In the genomic region with DNA sequence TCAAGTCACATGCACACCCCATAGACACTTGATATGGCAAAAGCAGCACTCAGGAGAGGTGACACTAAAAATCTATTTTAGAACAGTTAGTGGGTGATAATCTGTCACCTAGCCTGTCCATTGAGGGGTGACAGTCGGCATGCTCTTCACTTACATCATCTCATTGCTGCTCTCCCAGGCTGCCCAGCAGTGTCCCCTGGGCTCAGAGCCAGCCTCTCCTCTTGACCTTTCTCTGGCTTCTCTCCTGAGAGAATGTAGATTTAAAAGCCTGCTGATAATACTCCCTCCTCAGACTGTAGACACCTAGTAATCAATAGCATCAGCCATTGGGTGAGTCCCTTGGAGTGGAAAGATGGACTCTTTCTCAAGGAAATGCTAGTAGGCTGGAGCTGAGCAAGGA, we compare ENCODE assay signal across 30 mouse cellular contexts.
DNase-seq lines count a peak whose midpoint lies in the region; ATAC-seq and TF ChIP-seq lines count a peak whose summit lies in the region.
"Had no signal": no experiment of that assay in that cellular context is flagged by ENCODE, and none has a peak within 500 bp of the region (broad histone marks: within the 10 kb centered on the region; RNA-seq: fewer than 3 reads in every experiment).

No protein-coding gene starts in this region.

- no peak for TF ChIP-seq CTCF in kidney, adult 2 months (conservative IDR thresholded peaks at IDR 0.05; ENCODE audit: insufficient read depth, insufficient read length, low read depth, low read length)

- no peaks in the 10 kb centered on the region for H3K36me3 ChIP-seq in kidney, adult 2 months (ENCODE audit: control insufficient read depth, insufficient read depth, low read length)
- no peaks in the 10 kb centered on the region for H3K36me3 ChIP-seq in liver, embryonic 16.5 days (ENCODE audit: control insufficient read depth, insufficient read depth)
- H3K36me3 ChIP-seq: midbrain, embryonic 13.5 days; neural tube, embryonic 13.5 days had no signal

- H3K4me1 ChIP-seq in kidney, adult 2 months (ENCODE audit: control insufficient read depth, insufficient read depth, low read length) = peaks cover 10% of the 10 kb centered on the region
- no peaks in the 10 kb centered on the region; the same call in 1 of the 2 replicates for H3K4me1 ChIP-seq in liver, embryonic 16.5 days (ENCODE audit: control insufficient read depth, low read depth, low read length)

- WGBS in kidney, adult 2 months = 55% methylated on average over 1 of the region's 1 CpGs
- 41% methylated on average over 1 of the region's 1 CpGs for WGBS in liver, embryonic 16.5 days (ENCODE audit: insufficient replicate concordance)

- H3K4me3 ChIP-seq in kidney, adult 2 months (ENCODE audit: insufficient read depth, low read depth, low read length) = no peak overlapping the region
- no peak overlapping the region for H3K4me3 ChIP-seq in liver, embryonic 16.5 days (ENCODE audit: low read depth, low read length)
- H3K4me3 ChIP-seq: forebrain, embryonic 13.5 days; megakaryocyte, embryonic 14.5 days; midbrain, embryonic 13.5 days; neural tube, embryonic 13.5 days had no signal

- peak; percentile 47; the same call in 1 of the 2 replicates for ATAC-seq in liver, embryonic 16.5 days (ENCODE audit: low read depth)
- ATAC-seq: forebrain, embryonic 13.5 days; inflammation-experienced regulatory T-cells, adult 6 months; lung, postnatal 0 days; midbrain, embryonic 13.5 days; Patski had no signal

- DNase-seq in adrenal gland, postnatal 10 days = peak; percentile 43
- no peak for DNase-seq in adrenal gland, postnatal 4 days (ENCODE audit: low spot score in 2 of 2)
- peak; percentile 59 for DNase-seq in kidney, adult 2 months
- no peak for DNase-seq in kidney, postnatal 14 days
- DNase-seq in liver = no peak
- DNase-seq in kidney, postnatal 36 days = peak; percentile 62 to 73
- DNase-seq in embryo, embryonic 10 days (ENCODE audit: low spot score) = no peak
- DNase-seq: cerebellum, adult 8-10 months; cerebellum, postnatal 25 days; gastrocnemius, postnatal 10 days; heart, postnatal 4 days; layer of hippocampus, postnatal 36 days; left cerebral cortex, postnatal 4 days; lung, adult 18-20 months; lung, postnatal 4 days; right cerebral cortex, postnatal 4 days; thymus, adult 18-20 months; thymus, postnatal 25 days had no signal

- no peaks in the 10 kb centered on the region for H3K27me3 ChIP-seq in kidney, adult 2 months (replicated peaks; ENCODE audit: control insufficient read depth, insufficient read depth, low read length)
- H3K27me3 ChIP-seq in liver, embryonic 16.5 days (ENCODE audit: control insufficient read depth, insufficient read depth, low read depth, low read length) = no peaks in the 10 kb centered on the region
- H3K27me3 ChIP-seq: forebrain, embryonic 13.5 days; midbrain, embryonic 13.5 days; neural tube, embryonic 13.5 days; Patski had no signal

- TF ChIP-seq POLR2A in kidney, adult 2 months (IDR thresholded peaks at IDR 0.05; ENCODE audit: low read depth, low read length) = no peak

- H3K27ac ChIP-seq in kidney, adult 2 months (ENCODE audit: insufficient read depth, low read depth, low read length) = no peak overlapping the region
- no peak overlapping the region for H3K27ac ChIP-seq in liver, embryonic 16.5 days (ENCODE audit: low read length)
- H3K27ac ChIP-seq: forebrain, embryonic 13.5 days; hindbrain, embryonic 14.5 days; kidney, postnatal 0 days; midbrain, embryonic 13.5 days; neural tube, embryonic 13.5 days; stomach, postnatal 0 days had no signal

- no peak overlapping the region for H3K4me2 ChIP-seq in liver, embryonic 16.5 days (ENCODE audit: low read depth, low read length)
- H3K4me2 ChIP-seq: forebrain, embryonic 13.5 days; heart, embryonic 11.5 days; hindbrain, embryonic 14.5 days; midbrain, embryonic 13.5 days; neural tube, embryonic 13.5 days had no signal

- no peaks in the 10 kb centered on the region for H3K9me3 ChIP-seq in liver, embryonic 16.5 days (replicated peaks; ENCODE audit: control insufficient read depth, low read length)
- H3K9me3 ChIP-seq: forebrain, embryonic 13.5 days; megakaryocyte, embryonic 14.5 days; midbrain, embryonic 13.5 days; neural tube, embryonic 13.5 days had no signal

- H3K9ac ChIP-seq in liver, embryonic 16.5 days (ENCODE audit: low read depth, low read length) = no peak overlapping the region
- H3K9ac ChIP-seq: forebrain, embryonic 13.5 days; hindbrain, embryonic 14.5 days; midbrain, embryonic 13.5 days; neural tube, embryonic 13.5 days had no signal

Comparison
In these comparisons a context has a peak if more than half of its experiments do, and no peak if none do; other contexts are left out.
1. DNase-seq: peak in adrenal gland, postnatal 10 days (single experiment), kidney, adult 2 months (single experiment) and kidney, postnatal 36 days (2 of 2); none in adrenal gland, postnatal 4 days (0 of 2), kidney, postnatal 14 days (single experiment), liver (single experiment) and embryo, embryonic 10 days (single experiment).